Mouse (Mus musculus) right cerebral cortex, postnatal 36 days (tissue): ENCODE results near the gene Rplp0.

Experiments
- DNase-seq, 2 experiments: peaks; one replicate each; pipeline ENCODE4 v3.0.0; 2022; ENCODE audit warnings: low spot score in 2 of 2, mixed read lengths in 1 of 2

Rplp0 gene

GRCm38 (mm10) chr5:115581662-115582061 is 22.4 kb downstream of the Rplp0 start:
- no peak for DNase-seq

GRCm38 (mm10) chr5:115585616-115586015 is 26.3 kb downstream of the Rplp0 start:
- no peak for DNase-seq

GRCm38 (mm10) chr5:115586166-115586565 is 26.9 kb downstream of the Rplp0 start:
- no peak for DNase-seq

GRCm38 (mm10) chr5:115586780-115587179 is 27.5 kb downstream of the Rplp0 start:
- DNase-seq, result no peak

GRCm38 (mm10) chr5:115591028-115591427 is 31.8 kb downstream of the Rplp0 start:
- no peak for DNase-seq

GRCm38 (mm10) chr5:115591506-115591905 is 32.2 kb downstream of the Rplp0 start:
- no peak for DNase-seq

GRCm38 (mm10) chr5:115603561-115603960 is 44.3 kb downstream of the Rplp0 start:
- no peak for DNase-seq

GRCm38 (mm10) chr5:115611566-115611965 is 52.3 kb downstream of the Rplp0 start:
- DNase-seq, result no peak
